Mouse (Mus musculus) kidney, postnatal 0 days (tissue): ENCODE data around the gene Mars2. TPM values are rescaled to one million over a fixed set of nuclear protein-coding genes. Genes with fewer than 3 reads are reported as not detected.
A peak's percentile ranks its signal among the peaks of the same experiment; 100 is the strongest.

ENCODE experiments used
- ATAC-seq: fragments of 200-750 bp; cut with Nextera tagmentation; replicated peaks from 2 replicates; pipeline ENCODE4 v1.8.0; 2017; ENCODE audit warnings: low read depth, moderate number of reproducible peaks, moderate TSS enrichment, moderate library complexity; ENCODE audit not compliant: low FRiP score
- DNase-seq: peaks from one replicate; pipeline ENCODE4 v3.0.0-alpha.2; 2016; ENCODE audit warnings: low spot score
- H3K27ac ChIP-seq: fragments of 300-500 bp; sonication (generic); 2 replicates; pipeline ENCODE4 v1.5.1; 2014; ENCODE audit warnings: mild to moderate bottlenecking
- H3K27me3 ChIP-seq: fragments of 300-500 bp; sonication (generic); 2 replicates; pipeline ENCODE4 v1.6.1; 2014; ENCODE audit warnings: low read length, mixed read lengths; ENCODE audit not compliant: insufficient read depth
- H3K36me3 ChIP-seq: fragments of 300-500 bp; sonication (generic); 2 replicates; pipeline ENCODE4 v1.6.1; 2014; ENCODE audit warnings: low read length, mixed read lengths; ENCODE audit not compliant: insufficient read depth
- H3K4me1 ChIP-seq: fragments of 300-500 bp; sonication (generic); replicated peaks from 2 replicates; pipeline ENCODE4 v1.6.1; 2014; ENCODE audit warnings: antibody characterized with exemption, low read length, mixed read lengths; ENCODE audit not compliant: insufficient read depth
- H3K4me2 ChIP-seq: fragments of 300-500 bp; sonication (generic); 2 replicates; pipeline ENCODE4 v1.6.1; 2014; ENCODE audit warnings: mild to moderate bottlenecking, low read length, moderate library complexity, mixed read lengths
- H3K4me3 ChIP-seq: fragments of 300-500 bp; sonication (generic); replicated peaks from 2 replicates; pipeline ENCODE4 v1.5.1; 2014; ENCODE audit warnings: low read depth, low read length
- H3K9ac ChIP-seq: fragments of 300-500 bp; sonication (generic); 2 replicates; pipeline ENCODE4 v1.6.1; 2014; ENCODE audit warnings: low read depth, low read length
- H3K9me3 ChIP-seq: fragments of 300-500 bp; sonication (generic); replicated peaks from 2 replicates; pipeline ENCODE4 v1.6.1; 2016; ENCODE audit warnings: low read length, inconsistent platforms, mixed read lengths
- CTCF ChIP-seq: IDR thresholded peaks from 2 replicates; pipeline ENCODE4 v1.5.1; 2016; ENCODE audit warnings: antibody characterized with exemption, low read depth, mild to moderate bottlenecking, moderate library complexity
- WGBS: fragments of 180-500 bp; shearing (Covaris S2); extraction: QIAGEN DNeasy Blood & Tissue Kit; methylation state at CpG from one replicate; pipeline ENCODE4 v1.1.7; 2014; 5-methylcytosine and 5-hydroxymethylcytosine counted together
- polyA plus RNA-seq: library from polyadenylated mRNA; unstranded; fragments of >200 nt; fragmentation: Nextera tagmentation; extraction: Ambion mirVana; gene quantifications from 2 replicates; pipeline ENCODE4 v1.2.1, GENCODE M21; 2015

Gene Mars2
- polyA plus RNA-seq, 1 experiment from 2014 or later = 1.8 TPM

DNA sequence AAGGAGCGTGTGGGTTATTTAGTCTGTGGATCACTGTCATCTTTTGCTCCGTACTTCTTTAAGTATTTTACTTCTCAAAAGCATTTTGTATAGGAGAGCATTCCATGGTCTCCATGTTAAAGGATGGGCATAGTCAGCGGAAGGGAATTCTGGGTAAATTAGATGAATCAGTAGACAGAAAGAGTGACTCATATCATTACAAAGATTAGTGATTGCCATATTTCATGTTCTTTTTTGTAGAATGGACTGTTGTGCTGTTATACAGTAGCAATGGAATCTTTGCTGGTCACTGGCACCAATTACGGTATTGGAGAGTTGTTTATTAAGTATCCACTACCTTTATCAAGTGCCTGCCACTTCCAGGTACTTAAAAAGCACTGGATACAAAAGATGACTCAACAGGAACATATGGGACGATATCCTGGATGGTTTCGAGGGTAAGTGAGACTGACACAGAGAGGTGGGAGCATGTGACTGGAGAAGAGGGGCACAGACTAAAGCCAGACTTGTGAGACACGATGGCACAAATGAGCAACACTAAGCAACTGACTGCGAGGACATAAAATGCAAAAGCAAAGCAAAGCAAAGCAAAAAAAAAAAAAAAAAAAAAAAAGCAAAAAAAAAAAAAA lies 8.6 kb upstream of the Mars2 start:
- H3K27me3 ChIP-seq = no peaks in the 10 kb centered on the region
- H3K4me3 ChIP-seq = no peak overlapping the region
- no peak for TF ChIP-seq CTCF
- H3K4me2 ChIP-seq = no peak overlapping the region
- no peak for DNase-seq
- no peaks in the 10 kb centered on the region for H3K9me3 ChIP-seq
- no peak overlapping the region for H3K27ac ChIP-seq
- ATAC-seq = no peak
- no peaks in the 10 kb centered on the region for H3K36me3 ChIP-seq
- 84% methylated on average over 8 of the region's 8 CpGs for WGBS
- no peaks in the 10 kb centered on the region for H3K4me1 ChIP-seq
- no peak overlapping the region for H3K9ac ChIP-seq

DNA sequence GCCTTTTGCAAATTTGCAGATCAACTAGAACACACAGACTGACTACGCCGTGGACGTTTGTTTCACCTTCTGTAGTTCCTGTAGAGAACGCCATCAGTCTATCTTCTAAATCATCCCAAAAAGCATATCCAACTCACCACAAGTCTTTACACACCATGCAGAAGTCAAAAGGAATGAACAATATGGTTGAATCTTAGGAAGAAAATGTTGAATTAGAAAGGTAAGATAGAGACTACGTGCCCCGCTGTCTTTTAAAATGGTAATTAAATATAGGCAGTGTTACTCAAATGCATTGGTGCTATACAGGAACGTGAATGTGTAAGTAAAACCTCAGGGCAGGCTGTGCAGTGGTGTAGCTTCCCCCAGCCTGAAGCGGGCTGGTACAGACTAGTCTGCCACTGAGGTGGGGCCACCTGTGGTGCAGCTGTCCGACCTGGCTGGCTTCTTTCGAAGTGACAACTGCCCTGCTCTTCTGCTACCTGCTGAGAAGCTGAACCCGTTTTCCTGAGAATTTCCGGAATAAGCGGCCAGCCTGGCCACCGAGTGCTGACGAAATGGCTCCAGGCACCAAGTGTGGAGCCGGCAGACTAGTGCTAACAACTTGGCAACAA lies 2.0 kb upstream of the Mars2 start:
- WGBS = 59% methylated on average over 16 of the region's 16 CpGs
- H3K36me3 ChIP-seq = no peaks in the 10 kb centered on the region
- no peaks in the 10 kb centered on the region for H3K9me3 ChIP-seq
- peaks cover 13% of the 10 kb centered on the region; the same call in 1 of the 2 replicates for H3K4me1 ChIP-seq
- no peak overlapping the region for H3K27ac ChIP-seq
- no peak overlapping the region for H3K9ac ChIP-seq
- DNase-seq = no peak
- ATAC-seq = no peak
- H3K27me3 ChIP-seq = no peaks in the 10 kb centered on the region
- H3K4me3 ChIP-seq = no peak overlapping the region
- no peak for TF ChIP-seq CTCF
- no peak overlapping the region for H3K4me2 ChIP-seq

DNA sequence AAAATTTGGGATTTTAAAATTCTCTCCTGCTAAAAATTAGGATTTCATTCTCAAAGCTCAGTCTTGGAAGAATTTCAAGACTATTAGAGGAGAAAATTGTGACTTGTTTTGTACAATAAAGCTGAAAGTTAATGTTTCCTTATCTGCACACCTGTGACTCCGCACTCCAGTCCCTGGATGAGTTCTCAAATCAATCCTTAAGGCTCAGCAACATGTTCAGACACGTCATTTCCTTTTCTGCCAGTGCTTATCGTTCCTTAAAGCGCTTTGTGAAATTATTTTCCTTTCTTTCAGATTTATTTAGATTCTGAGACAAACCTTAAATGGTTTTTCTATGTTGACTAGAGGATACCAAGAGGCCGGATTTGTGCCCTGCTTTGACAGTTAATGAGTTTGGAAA lies 490 bp upstream of the Mars2 start:
- Histone ChIP-seq H3K4me1 (peaks cover 13% of the 10 kb centered on the region; the same call in 1 of the 2 replicates), H3K36me3 (no peaks in the 10 kb centered on the region), H3K27me3 (no peaks in the 10 kb centered on the region), H3K9ac (peak overlapping the region; percentile 40; the same call in 1 of the 2 replicates), H3K4me2 (peak overlapping the region; percentile 98), H3K27ac (no peak overlapping the region), H3K4me3 (peak overlapping the region; percentile 63), H3K9me3 (no peaks in the 10 kb centered on the region)
- 31% methylated on average over 5 of the region's 5 CpGs for WGBS
- DNase-seq = no peak
- no peak for ATAC-seq
- no peak for TF ChIP-seq CTCF

DNA sequence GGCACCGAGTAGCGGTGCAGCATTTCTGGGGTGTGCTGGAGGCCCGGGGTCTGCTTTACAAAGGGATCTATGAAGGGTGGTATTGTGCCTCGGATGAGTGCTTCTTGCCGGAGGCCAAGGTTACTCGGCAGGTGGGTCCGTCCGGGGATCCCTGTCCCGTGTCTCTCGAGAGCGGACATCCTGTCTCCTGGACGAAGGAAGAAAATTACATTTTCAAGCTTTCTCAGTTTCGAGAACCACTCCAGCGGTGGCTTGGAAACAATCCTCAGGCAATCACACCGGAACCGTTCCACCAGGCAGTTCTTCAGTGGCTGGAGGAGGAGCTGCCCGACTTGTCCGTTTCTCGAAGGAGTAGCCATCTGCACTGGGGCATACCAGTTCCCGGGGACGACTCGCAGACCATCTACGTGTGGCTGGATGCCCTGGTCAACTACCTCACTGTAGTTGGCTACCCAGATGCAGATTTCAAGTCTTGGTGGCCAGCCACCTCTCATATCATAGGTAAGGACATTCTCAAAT lies 725 bp downstream of the Mars2 start:
- ATAC-seq = peak; percentile 43
- Histone ChIP-seq H3K27me3 (no peaks in the 10 kb centered on the region), H3K27ac (peak overlapping the region; percentile 58; the same call in 1 of the 2 replicates), H3K4me3 (peak overlapping the region; percentile 63), H3K36me3 (no peaks in the 10 kb centered on the region), H3K4me1 (peaks cover 13% of the 10 kb centered on the region; the same call in 1 of the 2 replicates), H3K9me3 (no peaks in the 10 kb centered on the region), H3K9ac (peak overlapping the region; percentile 66), H3K4me2 (peak overlapping the region; percentile 98)
- peak; percentile 52 for DNase-seq
- TF ChIP-seq CTCF = no peak
- WGBS = under 1% methylated on average over 23 of the region's 23 CpGs

DNA sequence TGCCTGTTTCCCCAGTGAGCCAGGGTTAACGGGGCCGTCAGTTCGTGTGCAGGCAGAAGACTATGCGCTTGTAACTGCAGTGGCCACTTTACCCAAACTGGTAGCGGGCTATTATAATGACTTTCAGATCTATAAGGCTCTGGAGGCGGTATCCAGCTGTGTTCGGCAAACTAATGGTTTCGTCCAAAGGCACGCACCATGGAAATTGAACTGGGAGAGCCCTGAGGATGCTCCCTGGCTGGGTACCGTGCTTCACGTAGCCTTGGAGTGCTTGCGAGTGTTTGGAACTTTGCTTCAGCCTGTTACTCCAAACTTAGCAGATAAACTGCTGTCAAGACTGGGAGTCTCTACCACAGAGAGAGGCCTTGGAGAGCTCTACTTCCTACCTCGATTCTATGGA lies 1.5 kb downstream of the Mars2 start:
- Histone ChIP-seq H3K9ac (peak overlapping the region; percentile 66; the same call in 1 of the 2 replicates), H3K27me3 (no peaks in the 10 kb centered on the region), H3K27ac (no peak overlapping the region), H3K4me3 (peak overlapping the region; percentile 63), H3K4me1 (peaks cover 13% of the 10 kb centered on the region; the same call in 1 of the 2 replicates), H3K4me2 (peak overlapping the region; percentile 98), H3K9me3 (no peaks in the 10 kb centered on the region), H3K36me3 (no peaks in the 10 kb centered on the region)
- WGBS = 34% methylated on average over 13 of the region's 13 CpGs
- TF ChIP-seq CTCF = no peak
- DNase-seq = no peak
- no peak for ATAC-seq

DNA sequence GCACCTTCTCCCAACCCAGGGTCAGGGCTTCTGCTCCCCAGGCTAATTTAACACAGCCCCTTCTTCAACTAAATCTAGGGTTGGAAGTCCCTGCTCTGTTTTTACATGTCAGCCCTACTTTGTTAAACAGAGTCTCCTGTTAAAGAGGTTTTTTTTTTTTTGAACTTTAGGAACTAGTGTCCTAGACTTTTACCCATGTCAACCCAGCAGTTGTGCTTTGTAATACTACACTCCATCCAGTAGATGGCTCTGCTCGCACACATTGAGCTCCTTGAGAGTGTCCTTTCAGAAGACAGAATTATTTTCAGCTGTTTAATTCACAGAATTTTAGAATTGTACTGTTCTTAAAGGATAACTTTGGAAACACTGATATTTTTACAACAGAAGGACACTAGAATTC lies 2.3 kb downstream of the Mars2 start:
- peaks cover 13% of the 10 kb centered on the region; the same call in 1 of the 2 replicates for H3K4me1 ChIP-seq
- no peaks in the 10 kb centered on the region for H3K9me3 ChIP-seq
- WGBS = 3% methylated on average over 1 of the region's 1 CpGs
- no peak overlapping the region for H3K27ac ChIP-seq
- DNase-seq (peak; percentile 83), ATAC-seq (no peak)
- H3K9ac ChIP-seq = no peak overlapping the region
- no peak overlapping the region for H3K4me3 ChIP-seq
- H3K27me3 ChIP-seq = no peaks in the 10 kb centered on the region
- TF ChIP-seq CTCF = peak; percentile 83
- H3K36me3 ChIP-seq = no peaks in the 10 kb centered on the region
- peak overlapping the region; percentile 98 for H3K4me2 ChIP-seq
